Mouse (Mus musculus): ENCODE measurements around the gene B3gnt3. TPM values are rescaled to one million over a fixed set of nuclear protein-coding genes. Genes with fewer than 3 reads are reported as not detected.

The B3gnt3 gene
- polyA plus RNA-seq, 1 experiment from 2014 or later, result 0.10 TPM

GRCm38 (mm10) chr8:71654600-71654999, 47.0 kb downstream of the B3gnt3 start:
- no peak for DNase-seq (ENCODE audit: low spot score)
- peak overlapping the region; percentile 29 for H3K9ac ChIP-seq (ENCODE audit: low read length)
- WGBS, result 0% methylated on average over 24 of the region's 24 CpGs
- H3K27ac ChIP-seq (ENCODE audit: low read depth, low read length), result no peak overlapping the region
- H3K4me2 ChIP-seq (ENCODE audit: low read length), result peak overlapping the region; percentile 32; the same call in 1 of the 2 replicates
- H3K4me1 ChIP-seq (ENCODE audit: control insufficient read depth, insufficient read depth, low read length), result 0 out of 2 replicates have a peak, but pooled peaks cover 3% of the 10 kb centered on the region
- peaks cover 20% of the 10 kb centered on the region; the same call in 1 of the 2 replicates for H3K36me3 ChIP-seq (ENCODE audit: control insufficient read depth, insufficient read depth, low read length)
- peaks cover 18% of the 10 kb centered on the region; the same call in 1 of the 2 replicates for H3K27me3 ChIP-seq (replicated peaks; ENCODE audit: control insufficient read depth, insufficient read depth, low read length)
- ATAC-seq, result peak; percentile 33; the same call in 1 of the 2 replicates
- H3K9me3 ChIP-seq (replicated peaks; ENCODE audit: control insufficient read depth, low read length), result no peaks in the 10 kb centered on the region
- no peak overlapping the region for H3K4me3 ChIP-seq (ENCODE audit: low read depth, low read length)

DNA sequence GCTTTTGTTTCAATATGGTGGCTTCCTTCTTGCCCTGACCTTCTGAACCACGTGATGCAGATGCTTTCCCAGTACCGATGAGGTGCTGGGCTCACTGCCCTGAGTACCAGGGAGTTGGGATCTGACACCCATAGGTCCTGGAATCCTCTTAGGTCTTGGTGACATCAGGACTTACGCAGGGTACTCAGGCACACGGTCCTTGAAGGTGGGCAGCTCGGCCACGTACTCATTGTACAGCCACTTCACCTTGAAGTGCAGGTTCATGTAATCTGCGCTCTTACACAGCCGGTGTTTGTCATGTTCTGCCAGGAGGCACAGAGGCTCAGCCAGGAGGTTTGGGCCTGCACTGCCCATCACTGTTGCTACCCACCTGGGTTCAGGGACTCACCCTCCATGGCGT, 56.1 kb downstream of the B3gnt3 start:
- Histone ChIP-seq H3K4me1 (ENCODE audit: control insufficient read depth, insufficient read depth, low read length) (no peaks in the 10 kb centered on the region), H3K36me3 (ENCODE audit: control insufficient read depth, insufficient read depth, low read length) (peaks cover 50% of the 10 kb centered on the region), H3K27ac (ENCODE audit: low read depth, low read length) (no peak overlapping the region), H3K9ac (ENCODE audit: low read length) (no peak overlapping the region), H3K9me3 (replicated peaks; ENCODE audit: control insufficient read depth, low read length) (no peaks in the 10 kb centered on the region), H3K4me2 (ENCODE audit: low read length) (no peak overlapping the region), H3K4me3 (ENCODE audit: low read depth, low read length) (no peak overlapping the region), H3K27me3 (replicated peaks; ENCODE audit: control insufficient read depth, insufficient read depth, low read length) (no peaks in the 10 kb centered on the region)
- WGBS, result 79% methylated on average over 9 of the region's 9 CpGs
- ATAC-seq, result no peak
- no peak for DNase-seq (ENCODE audit: low spot score)

Other genes starting within 250 kb of the B3gnt3 start
- gene Abhd8, start 238.1 kb downstream of the B3gnt3 start, polyA plus RNA-seq (2014; fragmentation: Nextera tagmentation; extraction: Ambion mirVana), result 75.7 and 93.7 TPM in 2 replicates
- 185 and 214 TPM in 2 replicates for gene Mrpl34, start 236.8 kb downstream of the B3gnt3 start, polyA plus RNA-seq (2014; fragmentation: Nextera tagmentation; extraction: Ambion mirVana)
- gene Dda1, start 232.6 kb downstream of the B3gnt3 start, polyA plus RNA-seq (2014; fragmentation: Nextera tagmentation; extraction: Ambion mirVana), result 207 and 225 TPM in 2 replicates
- gene Ano8, start 215.8 kb downstream of the B3gnt3 start, polyA plus RNA-seq (2014; fragmentation: Nextera tagmentation; extraction: Ambion mirVana), result 5.4 and 6.3 TPM in 2 replicates
- gene Gtpbp3, start 213.7 kb downstream of the B3gnt3 start, polyA plus RNA-seq (2014; fragmentation: Nextera tagmentation; extraction: Ambion mirVana), result 2.2 and 3.8 TPM in 2 replicates
- gene Plvap, start 190.0 kb downstream of the B3gnt3 start, polyA plus RNA-seq (2014; fragmentation: Nextera tagmentation; extraction: Ambion mirVana), result 5.8 and 6.8 TPM in 2 replicates
- 0.11 and 0.13 TPM in 2 replicates for gene Ccdc194, start 176.1 kb downstream of the B3gnt3 start, polyA plus RNA-seq (2014; fragmentation: Nextera tagmentation; extraction: Ambion mirVana)
- gene Bst2, start 164.3 kb downstream of the B3gnt3 start, polyA plus RNA-seq (2014; fragmentation: Nextera tagmentation; extraction: Ambion mirVana), result 2.2 and 2.8 TPM in 2 replicates
- gene Mvb12a, start 158.9 kb downstream of the B3gnt3 start, polyA plus RNA-seq (2014; fragmentation: Nextera tagmentation; extraction: Ambion mirVana), result 65.7 and 71.6 TPM in 2 replicates
- not detected in 2 replicates for gene Tmem221, start 142.9 kb downstream of the B3gnt3 start, polyA plus RNA-seq (2014; fragmentation: Nextera tagmentation; extraction: Ambion mirVana)
- gene Nxnl1, start 135.2 kb downstream of the B3gnt3 start, polyA plus RNA-seq (2014; fragmentation: Nextera tagmentation; extraction: Ambion mirVana), result not detected in 2 replicates
- 25.8 and 31.5 TPM in 2 replicates for gene Slc27a1, start 132.9 kb downstream of the B3gnt3 start, polyA plus RNA-seq (2014; fragmentation: Nextera tagmentation; extraction: Ambion mirVana)
- gene Pgls, start 109.6 kb downstream of the B3gnt3 start, polyA plus RNA-seq (2014; fragmentation: Nextera tagmentation; extraction: Ambion mirVana), result 233 and 279 TPM in 2 replicates
- 4.1 and 4.5 TPM in 2 replicates for gene Fam129c, start 104.1 kb downstream of the B3gnt3 start, polyA plus RNA-seq (2014; fragmentation: Nextera tagmentation; extraction: Ambion mirVana)
- gene Colgalt1, start 90.8 kb downstream of the B3gnt3 start, polyA plus RNA-seq (2014; fragmentation: Nextera tagmentation; extraction: Ambion mirVana), result 45.3 and 47.2 TPM in 2 replicates
- 13.9 and 16.7 TPM in 2 replicates for gene Unc13a, start 30.0 kb downstream of the B3gnt3 start, polyA plus RNA-seq (2014; fragmentation: Nextera tagmentation; extraction: Ambion mirVana)
- 1.4 and 2.1 TPM in 2 replicates for gene Jak3, start 25.5 kb downstream of the B3gnt3 start, polyA plus RNA-seq (2014; fragmentation: Nextera tagmentation; extraction: Ambion mirVana)
- gene Insl3, start 12.6 kb downstream of the B3gnt3 start, polyA plus RNA-seq (2014; fragmentation: Nextera tagmentation; extraction: Ambion mirVana), result 0.63 TPM in 1 of 2 replicates, not detected in the other
- 38.6 and 47.4 TPM in 2 replicates for gene Fcho1, start 23.9 kb upstream of the B3gnt3 start, polyA plus RNA-seq (2014; fragmentation: Nextera tagmentation; extraction: Ambion mirVana)
- gene Zfp709, start 180.2 kb upstream of the B3gnt3 start, polyA plus RNA-seq (2014; fragmentation: Nextera tagmentation; extraction: Ambion mirVana), result 9.1 and 9.3 TPM in 2 replicates
- gene Zfp882, start 206.8 kb upstream of the B3gnt3 start, polyA plus RNA-seq (2014; fragmentation: Nextera tagmentation; extraction: Ambion mirVana), result 15.4 and 19.7 TPM in 2 replicates
- 31.6 and 32.1 TPM in 2 replicates for gene Zfp617, start 206.8 kb upstream of the B3gnt3 start, polyA plus RNA-seq (2014; fragmentation: Nextera tagmentation; extraction: Ambion mirVana)
- gene Zfp961, start 249.2 kb upstream of the B3gnt3 start, polyA plus RNA-seq (2014; fragmentation: Nextera tagmentation; extraction: Ambion mirVana), result 26.2 and 27.8 TPM in 2 replicates

Data from forebrain, embryonic 14.5 days (tissue).